In the genomic region with DNA sequence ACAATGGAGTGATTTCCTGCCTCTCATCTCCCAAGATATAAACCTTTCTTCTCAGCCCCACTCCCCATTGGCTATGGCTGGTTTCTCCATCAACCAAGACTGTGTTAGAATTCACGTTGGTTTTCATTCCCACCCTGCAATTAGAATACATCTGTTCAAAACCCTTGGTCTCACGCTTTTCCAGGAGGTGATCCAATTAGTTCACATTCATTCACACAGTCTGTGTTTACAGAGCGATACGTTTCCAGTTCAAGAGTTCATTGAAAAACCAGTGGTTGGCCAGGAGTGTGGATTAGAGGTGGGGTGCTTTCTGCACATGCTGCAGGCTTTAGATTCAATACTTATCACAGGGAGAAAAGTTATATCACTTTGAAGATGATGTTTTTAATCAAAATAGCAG, we compare ENCODE assay signal across 16 mouse cellular contexts.
"Had no signal": no experiment of that assay in that cellular context is flagged by ENCODE, and none has a peak within 500 bp of the region (broad histone marks: within the 10 kb centered on the region; RNA-seq: fewer than 3 reads in every experiment).

No protein-coding gene starts in this region.

- H3K4me1 ChIP-seq: limb, embryonic 10.5 days; liver, embryonic 15.5 days; midbrain, embryonic 10.5 days; neural tube, embryonic 15.5 days had no signal

- H3K4me3 ChIP-seq: layer of hippocampus, adult 2 months; limb, embryonic 10.5 days; liver, embryonic 15.5 days; midbrain, embryonic 10.5 days; myocyte; neural tube, embryonic 15.5 days had no signal

- H3K9me3 ChIP-seq: limb, embryonic 10.5 days; liver, embryonic 15.5 days; midbrain, embryonic 10.5 days; neural tube, embryonic 15.5 days had no signal

- H3K27ac ChIP-seq: layer of hippocampus, adult 2 months; limb, embryonic 10.5 days; liver, embryonic 15.5 days; midbrain, embryonic 10.5 days; neural tube, embryonic 15.5 days had no signal

- H3K27me3 ChIP-seq: liver, embryonic 15.5 days; neural tube, embryonic 15.5 days had no signal

- H3K4me2 ChIP-seq: liver, embryonic 11.5 days; liver, embryonic 15.5 days; neural tube, embryonic 15.5 days had no signal

- H3K36me3 ChIP-seq: limb, embryonic 10.5 days; liver, embryonic 15.5 days; midbrain, embryonic 10.5 days; neural tube, embryonic 15.5 days had no signal

- H3K9ac ChIP-seq: liver, embryonic 15.5 days; neural tube, embryonic 15.5 days had no signal

- DNase-seq: kidney, postnatal 10 days; kidney, postnatal 4 days; lung, adult 2 months; lung, postnatal 10 days; lung, postnatal 4 days; right cerebral cortex, postnatal 4 days; spleen, adult 18-20 months; thymus, adult 2 months; thymus, postnatal 25 days had no signal
